ENCODE assay signal across 8 mouse cellular contexts in the genomic region with DNA sequence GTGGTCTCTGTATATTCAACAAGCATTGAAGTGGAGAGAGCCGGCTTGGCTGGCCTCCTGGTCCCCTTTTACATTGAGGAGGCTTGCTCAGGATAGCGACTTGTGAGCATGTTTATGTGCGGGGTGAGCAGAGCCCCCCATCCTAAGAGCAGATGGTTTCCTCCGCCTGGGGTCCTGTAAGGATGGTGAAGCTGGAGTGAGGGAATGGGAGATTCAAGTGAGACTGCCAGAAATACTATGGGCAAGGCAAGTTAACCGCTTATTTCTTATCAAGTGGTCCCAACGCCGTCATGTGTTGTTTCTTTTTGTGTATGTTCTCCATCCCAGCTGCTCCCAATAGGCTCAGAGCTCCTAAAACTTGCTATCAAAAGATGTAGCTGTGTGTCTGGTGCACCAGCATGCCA.
DNase-seq lines count a peak whose midpoint lies in the region; ATAC-seq lines count a peak whose summit lies in the region.

No protein-coding gene starts in this region.

- no peak for DNase-seq in lung, postnatal 25 days (ENCODE audit: low spot score)
- DNase-seq in cerebellum, adult 9-10 months, result peak; percentile 66
- DNase-seq in hindbrain, embryonic 11.5 days (ENCODE audit: low spot score), result peak; percentile 43
- no peak for DNase-seq in right cerebral cortex, postnatal 14 days
- DNase-seq in urinary bladder, adult 2 months (ENCODE audit: low spot score), result no peak
- DNase-seq in left cerebral cortex, adult 9 months (ENCODE audit: low spot score in 2 of 2), result no peak

- peak overlapping the region; percentile 78; the same call in 1 of the 2 replicates for H3K27ac ChIP-seq in lung, embryonic 15.5 days
- no peak overlapping the region for H3K27ac ChIP-seq in hindbrain, embryonic 11.5 days (ENCODE audit: low read depth, low read length)

- peak overlapping the region; percentile 82 for H3K4me2 ChIP-seq in lung, embryonic 15.5 days
- H3K4me2 ChIP-seq in hindbrain, embryonic 11.5 days (replicated peaks; ENCODE audit: low read depth, low read length), result peak overlapping the region; percentile 74

- H3K9ac ChIP-seq in lung, embryonic 15.5 days, result no peak overlapping the region
- H3K9ac ChIP-seq in hindbrain, embryonic 11.5 days (ENCODE audit: low read depth, low read length), result peak overlapping the region; percentile 46

- no peak for ATAC-seq in lung, embryonic 15.5 days (ENCODE audit: borderline replicate concordance, extremely low read depth, low FRiP score, low TSS enrichment)
- no peak for ATAC-seq in hindbrain, embryonic 11.5 days (ENCODE audit: low FRiP score)
- ATAC-seq in megakaryocyte-erythroid progenitor cell, adult 5-6 weeks (replicated peaks; ENCODE audit: low FRiP score, low TSS enrichment, poor library complexity, severe bottlenecking), result peak; percentile 16; the same call in 1 of the 2 replicates

- H3K36me3 ChIP-seq in lung, embryonic 15.5 days, result no peaks in the 10 kb centered on the region
- no peaks in the 10 kb centered on the region for H3K36me3 ChIP-seq in hindbrain, embryonic 11.5 days (ENCODE audit: control insufficient read depth, insufficient read depth, low read length)

- 8% methylated on average over 7 of the region's 7 CpGs for WGBS in lung, embryonic 15.5 days
- WGBS in hindbrain, embryonic 11.5 days, result 14% methylated on average over 7 of the region's 7 CpGs

- H3K4me1 ChIP-seq in lung, embryonic 15.5 days, result peaks cover 47% of the 10 kb centered on the region
- H3K4me1 ChIP-seq in hindbrain, embryonic 11.5 days (replicated peaks; ENCODE audit: control insufficient read depth, insufficient read depth, low read length), result peaks cover 5% of the 10 kb centered on the region; the same call in 1 of the 2 replicates

- H3K9me3 ChIP-seq in lung, embryonic 15.5 days, result no peaks in the 10 kb centered on the region
- H3K9me3 ChIP-seq in hindbrain, embryonic 11.5 days (ENCODE audit: control insufficient read depth, low read length), result no peaks in the 10 kb centered on the region

- peak overlapping the region; percentile 59 for H3K4me3 ChIP-seq in lung, embryonic 15.5 days
- peak overlapping the region; percentile 49 for H3K4me3 ChIP-seq in hindbrain, embryonic 11.5 days (ENCODE audit: low read depth, low read length)

- no peaks in the 10 kb centered on the region for H3K27me3 ChIP-seq in lung, embryonic 15.5 days
- H3K27me3 ChIP-seq in hindbrain, embryonic 11.5 days (ENCODE audit: control insufficient read depth, insufficient read depth, low read length), result no peaks in the 10 kb centered on the region

Comparison
In these comparisons a context has a peak if more than half of its experiments do, and no peak if none do; other contexts are left out.
1. DNase-seq: peak in cerebellum, adult 9-10 months (single experiment) and hindbrain, embryonic 11.5 days (single experiment); none in lung, postnatal 25 days (single experiment), right cerebral cortex, postnatal 14 days (single experiment), urinary bladder, adult 2 months (single experiment) and left cerebral cortex, adult 9 months (0 of 2).